Mouse (Mus musculus) c-Kit-negative CD71-positive TER-119-positive erythroid progenitor cells, embryonic 14.5 days (primary cell): ENCODE measurements at regions not wholly inside any gene's neighbourhood (a gene's known extent, or its start where the extent isn't known, plus 50 kb on each side); places are given as distances from the start of the nearest gene placed in this dataset.

Source experiments
- DNase-seq: peaks from one replicate; pipeline ENCODE4 v3.0.0-alpha.2; 2013; ENCODE audit warnings: low read depth, low spot score

- no peak for DNase-seq
Observed at GRCm38 (mm10) chr11:52629776-52630175, 134.7 kb upstream of the Fstl4 start.

DNA sequence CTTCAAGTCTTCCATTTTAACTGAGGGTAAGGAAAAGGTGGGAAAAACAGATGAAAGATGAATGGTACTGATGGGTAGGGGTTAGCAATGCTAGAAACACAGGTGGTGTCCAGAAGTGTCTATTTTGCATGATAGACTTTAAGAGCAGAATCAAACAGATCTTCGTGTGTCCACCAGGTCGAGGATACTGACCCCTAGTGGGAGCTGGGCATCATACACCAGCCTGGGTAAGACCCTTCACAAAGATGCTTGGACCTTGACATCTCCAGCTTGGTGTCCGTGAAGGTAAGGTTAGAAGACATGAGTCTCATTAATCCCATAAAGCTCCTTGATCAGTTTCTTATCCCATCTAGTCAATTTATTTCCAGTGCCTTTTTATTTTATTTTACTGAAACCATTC is 132.9 kb upstream of the Fstl4 start:
- DNase-seq = no peak

DNA sequence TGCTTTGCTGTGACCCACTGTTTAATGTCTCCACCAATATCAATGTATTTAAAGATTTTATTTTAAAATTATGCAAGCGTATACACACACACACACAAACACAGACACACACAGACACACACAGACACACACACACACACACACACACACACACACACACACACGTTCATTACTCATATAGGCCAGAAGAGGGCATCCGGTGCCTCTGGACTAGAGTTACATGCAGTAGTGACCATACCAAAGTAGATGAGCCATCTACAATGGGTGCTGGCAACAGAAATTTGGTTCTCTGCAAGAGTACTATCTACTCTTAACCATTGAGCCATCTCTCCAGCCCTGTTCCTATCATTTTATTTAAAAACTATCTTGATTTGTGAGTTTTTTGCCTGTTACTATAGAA is 130.2 kb upstream of the Fstl4 start:
- DNase-seq = no peak

DNA sequence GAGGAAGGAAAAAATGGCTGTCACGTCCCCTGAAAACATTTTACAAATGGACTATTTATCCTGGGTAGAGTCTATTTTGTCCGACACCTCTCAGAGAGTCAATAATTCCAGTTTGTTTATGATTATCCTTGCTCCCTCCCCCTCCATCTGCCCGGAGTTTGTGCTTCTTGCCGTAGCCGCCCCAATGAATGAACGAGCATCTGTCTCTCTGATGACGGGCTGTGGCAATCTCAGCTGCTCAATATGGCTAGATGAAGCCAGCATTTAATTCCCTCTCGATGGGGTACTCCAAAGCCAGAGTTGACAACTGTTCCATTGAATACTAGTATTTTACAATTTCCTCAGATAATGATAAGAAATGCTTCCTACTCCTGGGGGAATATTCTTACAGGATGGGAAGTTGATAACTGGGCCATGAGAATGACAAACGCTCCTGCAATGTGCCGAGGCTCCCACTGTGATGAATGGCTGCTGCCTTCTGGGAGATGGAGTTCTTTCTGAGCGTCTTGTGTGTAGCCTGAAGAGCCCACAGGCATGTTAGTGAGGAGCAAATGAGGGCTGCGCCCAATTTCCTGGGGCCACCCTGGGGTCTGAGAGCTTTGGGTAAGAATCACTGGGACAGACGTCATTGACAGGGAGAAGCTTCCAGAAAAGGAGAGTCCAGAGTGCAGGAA is 128.6 kb upstream of the Fstl4 start:
- DNase-seq = no peak

DNA sequence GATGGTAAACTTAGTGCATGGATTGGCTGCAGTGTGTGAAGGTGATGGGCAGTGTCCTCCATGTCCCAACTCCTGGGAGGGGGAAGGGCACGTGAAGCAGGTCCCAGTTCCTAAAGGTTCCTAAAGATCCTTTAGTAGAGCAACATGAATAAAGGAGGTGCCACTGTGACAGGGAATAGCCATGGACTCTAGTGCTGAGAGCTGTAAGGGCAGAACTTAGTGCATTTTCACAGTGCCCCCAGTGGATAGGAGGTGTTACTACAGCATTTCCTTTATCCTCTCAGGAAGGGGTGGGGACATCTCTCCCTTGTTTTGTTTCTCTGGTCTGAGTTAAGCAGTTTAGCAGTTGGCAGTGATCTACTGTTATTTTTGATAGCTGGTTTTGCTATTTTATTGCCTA is 125.5 kb upstream of the Fstl4 start:
- DNase-seq = no peak

- DNase-seq = no peak
Observed at GRCm38 (mm10) chr11:52641725-52642338, 122.6 kb upstream of the Fstl4 start.

DNA sequence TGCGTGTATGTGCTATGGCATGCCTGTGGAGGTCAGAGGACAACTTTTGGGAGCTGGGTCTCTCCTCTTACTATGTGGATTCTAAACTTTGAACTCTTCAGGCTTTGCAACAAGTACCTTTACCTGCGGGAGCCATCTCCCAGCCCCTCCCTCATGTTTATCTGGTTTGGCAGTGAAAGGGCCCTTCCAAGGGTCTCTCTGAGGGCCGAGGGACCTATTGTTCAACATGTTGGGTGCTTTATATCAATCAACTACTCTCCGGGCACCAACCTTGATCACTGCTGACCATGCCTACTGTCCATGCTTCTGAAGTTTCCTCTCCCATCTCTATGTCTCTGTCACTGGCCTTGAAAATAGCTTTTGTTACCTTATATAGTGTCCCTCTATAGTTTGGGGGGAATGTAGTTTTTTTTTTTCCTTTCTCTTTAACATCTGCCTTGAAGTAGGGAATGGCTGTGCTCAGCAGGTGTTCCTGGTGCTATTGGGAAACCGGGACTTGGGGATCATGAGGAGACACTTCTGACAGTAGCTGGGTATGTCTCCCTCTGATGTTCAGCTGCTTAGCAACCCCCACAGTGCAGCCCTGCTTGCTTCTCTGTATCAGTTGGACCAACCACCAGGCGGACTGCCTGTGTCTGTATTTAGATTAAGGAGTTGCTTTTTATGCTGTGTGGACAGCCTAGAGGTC is 120.2 kb upstream of the Fstl4 start:
- no peak for DNase-seq

GRCm38 (mm10) chr11:52648176-52648839 is 116.1 kb upstream of the Fstl4 start:
- DNase-seq = no peak

DNA sequence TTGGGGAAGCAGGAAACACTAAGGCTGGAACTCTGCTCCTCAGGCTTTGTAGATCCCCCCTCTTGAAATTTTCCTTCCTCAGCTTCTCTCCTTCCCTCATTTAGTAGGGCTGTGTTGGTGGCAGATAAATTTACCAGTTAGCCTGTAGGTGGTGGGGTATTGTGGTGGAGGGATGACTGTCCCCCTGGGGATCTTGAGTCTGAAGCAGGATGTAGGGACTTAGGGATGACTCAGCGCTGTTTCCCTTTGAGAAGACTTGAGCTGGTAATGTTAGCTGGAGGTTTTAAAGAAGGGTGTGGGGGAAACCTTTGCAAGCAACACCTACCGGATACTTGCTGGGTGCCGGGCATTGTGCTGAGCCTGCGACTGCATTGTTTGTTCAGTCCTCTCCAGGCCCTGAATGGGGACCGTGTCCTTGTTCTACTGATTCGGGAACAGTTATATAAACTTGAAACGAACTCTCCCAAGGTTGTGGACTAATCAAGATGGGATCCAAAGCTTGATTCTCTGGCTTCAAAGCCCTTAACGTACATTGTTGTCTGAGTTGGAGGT is 115.5 kb upstream of the Fstl4 start:
- DNase-seq = no peak

GRCm38 (mm10) chr11:52654640-52655039 is 109.8 kb upstream of the Fstl4 start:
- DNase-seq = no peak

DNA sequence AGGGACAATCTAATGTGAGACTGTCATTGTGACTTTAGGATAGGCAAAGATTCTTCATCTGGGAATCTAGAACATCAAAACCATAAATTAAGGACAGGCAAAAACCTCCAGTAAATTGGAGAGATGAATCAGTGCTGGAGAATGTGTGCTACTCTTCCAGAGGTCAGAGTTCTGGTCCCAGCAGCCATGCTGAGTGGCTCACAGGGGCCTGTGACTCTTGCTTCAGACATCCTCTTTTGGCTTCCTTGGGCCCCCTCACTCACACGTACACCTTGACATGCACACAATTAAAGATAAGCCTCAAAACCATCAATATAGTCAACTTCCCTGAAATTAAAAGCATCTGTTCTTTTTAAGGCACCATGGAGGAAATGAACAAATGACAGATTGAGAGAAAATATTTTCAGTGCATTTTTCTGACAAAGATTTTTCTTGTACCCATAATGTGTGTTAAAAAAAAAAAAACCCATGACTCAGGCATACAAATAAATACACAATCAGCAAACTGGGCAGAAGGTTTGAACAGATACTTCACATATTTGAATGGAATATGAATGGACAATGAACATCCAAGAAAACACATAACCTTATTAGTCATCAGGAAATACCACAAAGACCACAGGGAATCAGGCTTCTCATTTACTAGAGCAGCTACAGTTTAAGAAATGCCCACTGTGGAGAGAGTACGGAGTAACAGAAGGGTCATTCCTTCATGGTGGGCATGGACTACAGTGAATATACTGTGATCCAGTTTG is 108.5 kb upstream of the Fstl4 start:
- DNase-seq = no peak

GRCm38 (mm10) chr11:52661234-52661633 is 103.2 kb upstream of the Fstl4 start:
- no peak for DNase-seq

- no peak for DNase-seq
Observed at GRCm38 (mm10) chr11:52661894-52662593, 102.4 kb upstream of the Fstl4 start.

DNA sequence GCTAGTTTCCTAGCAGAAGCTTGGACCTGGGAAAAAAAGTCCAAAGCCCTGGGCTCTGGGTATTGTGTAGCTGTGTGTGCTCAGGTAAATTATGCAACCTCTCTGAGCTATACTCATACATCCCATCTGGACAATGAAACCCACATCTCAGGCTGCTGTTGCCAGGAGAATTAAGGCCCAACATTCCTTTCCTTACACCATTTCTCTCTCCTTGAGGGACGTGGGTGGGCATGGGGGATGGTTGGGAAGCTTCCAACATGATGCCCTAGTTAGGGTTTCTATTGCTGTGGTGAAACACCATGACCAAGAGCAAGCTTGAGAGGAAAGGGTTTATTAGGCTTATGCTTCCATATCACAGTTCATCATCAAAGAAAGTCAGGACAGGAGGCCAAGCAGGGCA is 99.1 kb upstream of the Fstl4 start:
- no peak for DNase-seq

DNA sequence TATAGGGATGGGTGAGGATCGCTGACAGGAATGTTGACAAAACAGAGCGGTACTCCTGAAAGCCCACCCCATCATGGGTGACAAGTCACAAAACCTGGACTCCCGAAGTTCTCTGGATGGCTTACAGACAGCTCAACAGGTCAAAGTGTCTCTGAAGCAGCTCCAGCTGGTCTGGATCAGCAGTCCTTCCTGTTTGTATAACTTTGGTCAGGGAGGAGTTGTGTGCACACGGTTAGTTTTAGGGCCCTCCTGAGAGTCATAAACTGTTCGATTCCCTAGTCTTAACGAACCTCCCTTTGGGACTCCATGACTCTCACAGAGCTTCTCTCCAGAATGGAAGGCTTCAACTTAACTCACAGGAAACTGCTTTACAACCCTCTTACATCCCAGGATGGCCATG is 89.4 kb upstream of the Fstl4 start:
- no peak for DNase-seq

GRCm38 (mm10) chr11:52678259-52678658 is 86.2 kb upstream of the Fstl4 start:
- no peak for DNase-seq

GRCm38 (mm10) chr11:52685436-52685835 is 79.0 kb upstream of the Fstl4 start:
- DNase-seq = no peak

DNA sequence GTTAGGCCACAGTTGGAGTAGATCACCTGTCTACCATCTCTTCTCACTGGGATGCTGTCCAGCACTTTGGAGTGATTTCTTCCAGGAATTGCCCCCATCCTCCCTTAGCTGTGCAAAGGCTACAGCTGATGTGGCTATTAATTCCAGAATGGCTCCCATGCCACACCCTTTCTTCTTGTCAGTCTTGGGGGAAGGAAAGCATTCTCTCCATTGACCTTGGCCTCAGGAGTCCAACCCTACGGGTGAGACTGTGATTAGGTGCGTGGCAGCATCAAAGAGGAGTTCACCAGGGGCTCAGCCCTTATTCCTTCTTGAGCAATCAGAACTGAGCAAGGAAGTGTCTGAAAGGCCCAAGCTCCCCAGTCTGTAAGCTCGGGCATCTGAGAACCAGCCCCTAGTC is 71.7 kb upstream of the Fstl4 start:
- DNase-seq = no peak

DNA sequence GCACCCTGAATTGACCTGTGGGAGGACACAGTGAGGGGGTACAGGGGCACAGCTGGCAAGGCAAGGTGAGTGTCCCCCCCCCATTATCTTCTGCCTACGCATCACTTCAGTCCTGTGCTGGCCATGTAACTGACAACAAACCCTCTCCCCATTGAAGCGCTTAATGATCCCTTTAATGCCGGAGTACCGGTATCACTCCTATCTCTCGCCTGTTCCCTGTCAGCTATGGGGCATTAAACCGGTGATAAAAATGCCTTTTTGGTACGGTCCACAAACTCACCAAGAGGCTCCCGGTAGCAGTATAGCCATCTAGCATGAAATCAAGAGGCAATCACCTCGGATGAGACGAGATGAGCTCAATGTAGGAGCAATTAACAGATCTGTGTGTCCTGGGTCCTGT is 62.8 kb upstream of the Fstl4 start:
- DNase-seq = no peak

DNA sequence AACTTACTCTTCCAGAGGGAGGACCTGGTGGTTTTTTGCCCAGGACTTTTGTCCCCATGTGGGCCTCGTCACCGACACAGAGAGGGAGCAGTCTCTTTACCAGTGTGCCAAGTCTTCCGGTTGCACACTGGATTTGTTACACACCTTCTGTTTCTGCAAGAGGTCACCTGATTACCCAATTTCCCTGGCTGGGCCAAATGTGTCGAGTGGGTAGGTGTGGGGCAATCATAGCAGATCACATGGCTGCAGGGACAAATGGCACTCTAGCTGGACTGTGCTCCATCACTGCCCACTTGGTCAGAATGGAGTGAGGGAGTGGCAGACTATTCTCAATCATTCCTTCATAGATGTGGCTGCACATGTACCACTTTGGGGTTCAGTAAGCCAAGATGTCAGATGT is 61.0 kb upstream of the Fstl4 start:
- DNase-seq = no peak
